Mouse (Mus musculus): ENCODE measurements around the gene Tmem107. TPM values are rescaled to one million over a fixed set of nuclear protein-coding genes. Genes with fewer than 3 reads are reported as not detected.
A peak's percentile ranks its signal among the peaks of the same experiment; 100 is the strongest.

The Tmem107 gene
- total RNA-seq, 2 experiments from 2014 or later: 13.9 to 14.8 TPM

DNA sequence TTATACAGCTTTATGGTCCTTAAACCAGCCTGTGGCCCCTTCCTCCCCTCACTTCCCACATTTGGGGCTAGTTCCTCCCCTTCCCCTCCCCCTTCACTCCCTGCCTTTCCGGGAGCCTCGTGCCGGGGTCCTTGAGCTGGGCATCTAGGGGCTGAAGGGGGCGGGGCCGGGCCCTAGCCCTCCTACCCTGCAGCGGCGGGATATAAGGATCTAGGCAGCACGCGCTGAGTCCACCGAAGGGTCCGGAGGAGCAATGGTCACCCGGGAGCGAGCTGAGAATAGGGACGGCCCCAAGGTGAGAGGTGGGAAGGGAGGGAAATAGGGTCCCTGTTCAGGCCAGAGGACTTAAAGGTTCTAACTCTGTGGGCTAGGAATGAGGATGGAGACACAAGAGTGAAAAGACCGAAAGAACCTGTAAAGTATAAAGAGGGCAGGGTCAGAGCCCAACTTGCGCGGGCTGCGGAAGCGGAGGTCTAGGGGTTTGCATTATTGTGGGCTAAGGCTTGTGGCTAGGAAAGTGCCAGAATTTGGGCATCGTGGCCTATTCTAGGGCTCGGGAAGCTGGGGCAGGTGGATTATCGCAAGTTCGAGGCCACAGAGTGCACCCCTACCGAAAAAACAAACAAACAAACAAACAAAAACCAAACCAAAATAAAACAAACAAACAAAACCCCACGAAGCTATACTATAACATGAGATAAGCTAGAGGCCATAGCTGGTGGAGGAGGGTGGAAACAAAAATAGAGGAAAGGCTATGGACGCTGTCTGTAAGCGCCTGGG lies 49.8 kb downstream of the Tmem107 start, which contains the start of gene Hes7:
Hes7 (plus strand) TSS at position 184 of the 780 bp plus-strand sequence.
- intact Hi-C loops (cut with DNase I): no loop called here
- DNase-seq: no peak

DNA sequence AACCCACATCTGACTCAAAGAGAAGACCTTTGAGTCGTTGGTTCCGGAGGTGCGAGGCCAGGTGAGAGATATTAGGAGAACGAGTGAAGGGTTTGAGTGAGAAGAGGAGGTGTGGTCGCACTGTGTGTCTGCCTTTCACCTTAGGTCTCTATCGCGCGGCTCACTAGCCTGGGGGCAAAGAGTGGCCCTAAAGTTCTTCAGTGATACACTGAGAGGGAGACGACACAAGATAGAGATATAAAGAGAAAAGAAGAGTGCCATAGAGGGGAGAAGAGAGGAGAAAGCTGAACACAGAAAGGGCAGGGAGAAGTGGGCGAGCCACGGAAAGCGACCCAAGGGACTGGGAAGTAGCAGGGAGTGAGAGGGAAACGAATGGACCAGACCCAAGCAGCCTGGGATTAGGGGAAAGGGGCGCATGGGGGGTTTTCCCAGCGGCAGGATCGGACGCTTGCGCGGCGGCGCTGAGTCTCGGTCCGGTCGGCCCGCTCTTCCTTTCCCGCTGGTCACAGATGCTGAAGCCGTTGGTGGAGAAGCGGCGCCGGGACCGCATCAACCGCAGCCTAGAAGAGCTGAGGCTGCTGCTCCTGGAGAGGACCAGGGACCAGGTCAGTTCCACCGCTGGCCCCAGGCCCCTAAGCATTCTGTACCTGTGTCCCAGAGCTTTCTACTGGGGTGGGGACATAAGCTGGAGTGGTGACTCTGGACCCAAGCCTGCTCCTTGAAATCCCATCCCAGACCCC lies 50.6 kb downstream of the Tmem107 start:
- intact Hi-C loops (cut with DNase I): no loop called here
- DNase-seq: no peak

DNA sequence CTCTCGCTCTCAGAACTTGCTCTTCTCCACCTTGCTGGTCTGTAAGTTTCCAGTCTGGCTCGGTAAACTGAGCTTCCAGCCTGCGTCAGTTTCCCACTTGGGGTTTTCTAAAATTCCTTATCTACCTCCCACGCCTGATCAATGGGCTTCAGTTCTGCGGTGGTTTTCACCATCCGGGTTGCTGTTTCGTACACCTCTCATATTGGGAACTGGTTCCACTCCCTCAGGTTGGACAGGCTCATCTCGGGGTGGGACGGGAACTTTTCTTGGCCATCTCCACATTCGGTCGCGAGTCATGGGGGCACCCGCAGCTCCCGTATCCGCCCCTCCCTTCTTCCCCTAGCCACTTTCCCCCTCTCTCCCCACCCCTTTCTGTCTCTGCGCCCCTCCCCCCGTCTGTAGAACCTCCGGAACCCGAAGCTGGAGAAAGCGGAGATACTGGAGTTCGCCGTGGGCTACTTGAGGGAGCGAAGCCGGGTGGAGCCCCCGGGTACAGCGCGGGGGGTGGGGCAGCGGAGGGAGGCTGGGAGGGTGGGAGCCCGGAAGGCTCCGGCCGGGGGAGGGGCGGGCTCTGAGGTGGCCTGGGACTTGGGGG lies 51.2 kb downstream of the Tmem107 start:
- intact Hi-C loops (cut with DNase I): loop anchor here (2.0 kb wide), 1 partner anchor 59 kb away; no protein-coding TSS in a partner anchor
- DNase-seq: peak; percentile 56

DNA sequence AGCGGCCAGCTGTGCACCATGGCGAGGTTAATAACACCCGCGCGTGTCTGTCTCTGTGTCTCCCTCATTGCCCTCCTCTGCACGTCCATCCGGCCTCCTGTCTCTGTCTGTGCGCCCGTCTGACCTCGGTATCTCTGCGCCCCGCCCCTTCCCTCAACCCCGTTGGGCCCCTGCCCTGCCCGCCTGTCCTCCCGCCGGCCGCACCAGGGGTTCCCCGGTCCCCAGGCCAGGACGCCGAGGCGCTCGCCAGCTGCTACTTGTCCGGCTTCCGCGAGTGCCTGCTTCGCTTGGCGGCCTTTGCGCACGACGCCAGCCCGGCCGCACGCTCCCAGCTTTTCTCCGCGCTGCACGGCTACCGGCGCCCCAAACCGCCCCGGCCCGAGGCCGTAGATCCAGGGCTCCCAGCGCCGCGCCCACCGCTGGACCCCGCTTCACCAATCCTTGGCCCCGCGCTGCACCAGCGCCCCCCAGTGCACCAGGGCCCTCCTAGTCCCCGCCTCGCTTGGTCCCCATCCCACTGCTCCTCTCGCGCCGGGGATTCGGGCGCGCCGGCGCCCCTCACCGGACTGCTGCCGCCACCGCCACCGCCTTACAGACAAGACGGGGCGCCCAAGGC lies 51.8 kb downstream of the Tmem107 start, which contains the start of gene 9130213A22Rik:
9130213A22Rik (minus strand) TSS at position 254 of the 616 bp plus-strand sequence.
- peak; percentile 93 for DNase-seq
- intact Hi-C loops (cut with DNase I): loop anchor here (2.0 kb wide), 1 partner anchor 60 kb away; no protein-coding TSS in a partner anchor

Other genes with a start within 250 kb of the Tmem107 start
- gene Ndel1, start 198.9 kb upstream of the Tmem107 start, total RNA-seq (2021): 10 to 100 TPM; 75.9 to 81.6 TPM
- gene Rnf222, start 182.3 kb upstream of the Tmem107 start, total RNA-seq (2021): not detected
- gene Rpl26, start 169.2 kb upstream of the Tmem107 start, total RNA-seq (2021): 100 to 1,000 TPM; 866 to 875 TPM
- 1 to 10 TPM in 1 of 2 experiments, under 1 TPM in 1; 0.72 to 1.7 TPM for gene Odf4, start 143.7 kb upstream of the Tmem107 start, total RNA-seq (2021)
- gene Arhgef15, start 113.3 kb upstream of the Tmem107 start, total RNA-seq (2021): 10 to 100 TPM; 17.6 to 19.9 TPM
- gene Slc25a35, start 102.7 kb upstream of the Tmem107 start, total RNA-seq (2021): 1 to 10 TPM; 1.1 to 2.0 TPM
- 10 to 100 TPM; 16.4 to 23.8 TPM for gene Rangrf, start 95.6 kb upstream of the Tmem107 start, total RNA-seq (2021)
- 10 to 100 TPM; 35.3 to 36.6 TPM for gene Pfas, start 62.3 kb upstream of the Tmem107 start, total RNA-seq (2021)
- 10 to 100 TPM; 60.8 to 64.7 TPM for gene Ctc1, start 54.9 kb upstream of the Tmem107 start, total RNA-seq (2021)
- gene Aurkb, start 25.2 kb upstream of the Tmem107 start, total RNA-seq (2021): 1 to 10 TPM; 8.2 to 10.0 TPM
- 10 to 100 TPM; 23.8 to 25.2 TPM for gene Borcs6, start 11.1 kb upstream of the Tmem107 start, total RNA-seq (2021)
- 100 to 1,000 TPM; 579 to 594 TPM for gene Vamp2, start 17.7 kb downstream of the Tmem107 start, total RNA-seq (2021)
- 10 to 100 TPM; 52.8 to 58.0 TPM for gene Per1, start 24.4 kb downstream of the Tmem107 start, total RNA-seq (2021)
- 1 to 10 TPM; 2.3 to 2.6 TPM for gene Hes7, start 49.6 kb downstream of the Tmem107 start, total RNA-seq (2021)
- 1 to 10 TPM; 1.2 to 1.7 TPM for gene 9130213A22Rik, start 51.8 kb downstream of the Tmem107 start, total RNA-seq (2021)
- gene Aloxe3, start 55.1 kb downstream of the Tmem107 start, total RNA-seq (2021): 10 to 100 TPM; 10.8 to 13.1 TPM
- gene Alox12b, start 86.2 kb downstream of the Tmem107 start, total RNA-seq (2021): under 1 TPM; 0.16 to 0.18 TPM
- 1 to 10 TPM; 1.2 to 2.5 TPM for gene Alox8, start 127.0 kb downstream of the Tmem107 start, total RNA-seq (2021)
- under 1 TPM; 0.52 to 0.87 TPM for gene Gucy2e, start 166.2 kb downstream of the Tmem107 start, total RNA-seq (2021)

All from left cerebral cortex, postnatal 4 days (tissue).